Mouse (Mus musculus) midbrain, embryonic 16.5 days (tissue): ENCODE results near the gene Sgms2. TPM values are rescaled to one million over a fixed set of nuclear protein-coding genes. Genes with fewer than 3 reads are reported as not detected.

ENCODE experiments used
- ATAC-seq: fragments of 200-750 bp; cut with Nextera tagmentation; 2 replicates; pipeline ENCODE4 v1.8.0; 2017; ENCODE audit warnings: moderate TSS enrichment
- H3K27ac ChIP-seq: fragments of 300-500 bp; sonication (generic); 2 replicates; pipeline ENCODE4 v1.5.1; 2014; ENCODE audit warnings: mild to moderate bottlenecking, low read length, mixed read lengths
- H3K27me3 ChIP-seq: fragments of 300-500 bp; sonication (generic); 2 replicates; pipeline ENCODE4 v1.6.1; 2014; ENCODE audit warnings: low read depth, low read length, mixed read lengths; ENCODE audit not compliant: control insufficient read depth, insufficient read depth
- H3K36me3 ChIP-seq: fragments of 300-500 bp; sonication (generic); 2 replicates; pipeline ENCODE4 v1.6.1; 2014; ENCODE audit warnings: mild to moderate bottlenecking, low read length, moderate library complexity, mixed read lengths; ENCODE audit not compliant: control insufficient read depth, insufficient read depth
- H3K4me1 ChIP-seq: fragments of 300-500 bp; sonication (generic); 2 replicates; pipeline ENCODE4 v1.6.1; 2014; ENCODE audit warnings: mild to moderate bottlenecking, low read length, mixed read lengths; ENCODE audit not compliant: control insufficient read depth, insufficient read depth
- H3K4me2 ChIP-seq: fragments of 300-500 bp; sonication (generic); 2 replicates; pipeline ENCODE4 v1.6.1; 2014; ENCODE audit warnings: mild to moderate bottlenecking, low read length, mixed read lengths
- H3K4me3 ChIP-seq: fragments of 300-500 bp; sonication (generic); 2 replicates; pipeline ENCODE4 v1.5.1; 2014; ENCODE audit warnings: low read depth, mild to moderate bottlenecking, low read length, moderate library complexity, mixed read lengths
- H3K9ac ChIP-seq: fragments of 300-500 bp; sonication (generic); 2 replicates; pipeline ENCODE4 v1.6.1; 2014; ENCODE audit warnings: low read depth, low read length, mixed read lengths
- H3K9me3 ChIP-seq: fragments of 300-500 bp; sonication (generic); replicated peaks from 2 replicates; pipeline ENCODE4 v1.6.1; 2014; ENCODE audit warnings: mild to moderate bottlenecking, low read length, mixed read lengths; ENCODE audit not compliant: control insufficient read depth, poor library complexity, severe bottlenecking
- WGBS: fragments of 180-500 bp; shearing (Covaris S2); extraction: QIAGEN DNeasy Blood & Tissue Kit; methylation state at CpG from one replicate; pipeline ENCODE4 v1.1.7; 2014; 5-methylcytosine and 5-hydroxymethylcytosine counted together
- polyA plus RNA-seq: library from polyadenylated mRNA; unstranded; fragments of >200 nt; fragmentation: Nextera tagmentation; extraction: Ambion mirVana; gene quantifications from 2 replicates; pipeline ENCODE4 v1.2.1, GENCODE M21; 2015

Sgms2 gene
- polyA plus RNA-seq, 1 experiment from 2014 or later: 1.6 TPM

DNA sequence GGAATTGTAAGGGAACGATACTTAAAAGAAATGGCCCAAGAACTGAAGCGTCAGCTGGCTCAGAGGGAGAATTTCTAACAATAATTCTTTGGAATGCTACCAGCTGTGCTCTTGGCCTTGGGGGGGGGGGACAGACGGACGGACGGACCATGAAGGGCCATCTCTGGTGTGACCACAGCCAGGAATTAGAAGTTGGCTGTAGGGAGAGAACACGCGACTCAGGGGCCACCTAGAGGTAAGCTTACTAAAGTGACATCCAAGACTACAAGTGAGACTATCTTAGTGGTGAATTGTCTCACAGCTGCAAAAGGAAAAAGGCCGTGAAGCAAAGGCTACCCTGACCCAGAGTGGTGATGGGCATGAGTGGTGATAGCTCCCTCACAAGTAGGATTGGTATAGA, 20.4 kb upstream of the Sgms2 start:
- no peak for ATAC-seq
- Histone ChIP-seq H3K27me3 (no peaks in the 10 kb centered on the region), H3K9ac (no peak overlapping the region), H3K9me3 (no peaks in the 10 kb centered on the region), H3K27ac (no peak overlapping the region), H3K4me2 (no peak overlapping the region), H3K4me3 (no peak overlapping the region), H3K36me3 (no peaks in the 10 kb centered on the region), H3K4me1 (no peaks in the 10 kb centered on the region)
- 48% methylated on average over 8 of the region's 8 CpGs for WGBS

DNA sequence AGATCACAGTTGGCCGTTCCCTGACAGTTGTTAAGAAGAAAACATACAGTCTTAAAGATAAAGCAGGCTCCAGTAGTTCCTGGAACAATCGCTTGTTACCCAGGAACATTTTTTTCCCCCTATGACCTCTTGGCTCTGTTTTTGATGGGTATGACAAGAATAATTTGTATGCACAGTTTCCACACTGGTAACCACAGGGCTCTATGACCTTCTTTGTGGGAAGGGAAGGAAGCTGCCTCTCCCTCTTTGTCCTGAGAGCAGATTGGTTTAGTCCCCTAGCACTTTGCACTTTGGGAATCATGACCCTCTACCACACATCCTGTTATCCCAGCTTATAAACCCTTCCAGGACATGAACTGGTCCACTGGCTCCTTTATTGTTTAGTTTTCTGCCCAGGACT, 16.8 kb upstream of the Sgms2 start:
- no peak overlapping the region for H3K4me3 ChIP-seq
- no peaks in the 10 kb centered on the region for H3K9me3 ChIP-seq
- no peak overlapping the region for H3K4me2 ChIP-seq
- H3K4me1 ChIP-seq: no peaks in the 10 kb centered on the region
- H3K27me3 ChIP-seq: no peaks in the 10 kb centered on the region
- ATAC-seq: no peak
- no peak overlapping the region for H3K9ac ChIP-seq
- 75% methylated on average over 2 of the region's 2 CpGs for WGBS
- no peak overlapping the region for H3K27ac ChIP-seq
- H3K36me3 ChIP-seq: no peaks in the 10 kb centered on the region

DNA sequence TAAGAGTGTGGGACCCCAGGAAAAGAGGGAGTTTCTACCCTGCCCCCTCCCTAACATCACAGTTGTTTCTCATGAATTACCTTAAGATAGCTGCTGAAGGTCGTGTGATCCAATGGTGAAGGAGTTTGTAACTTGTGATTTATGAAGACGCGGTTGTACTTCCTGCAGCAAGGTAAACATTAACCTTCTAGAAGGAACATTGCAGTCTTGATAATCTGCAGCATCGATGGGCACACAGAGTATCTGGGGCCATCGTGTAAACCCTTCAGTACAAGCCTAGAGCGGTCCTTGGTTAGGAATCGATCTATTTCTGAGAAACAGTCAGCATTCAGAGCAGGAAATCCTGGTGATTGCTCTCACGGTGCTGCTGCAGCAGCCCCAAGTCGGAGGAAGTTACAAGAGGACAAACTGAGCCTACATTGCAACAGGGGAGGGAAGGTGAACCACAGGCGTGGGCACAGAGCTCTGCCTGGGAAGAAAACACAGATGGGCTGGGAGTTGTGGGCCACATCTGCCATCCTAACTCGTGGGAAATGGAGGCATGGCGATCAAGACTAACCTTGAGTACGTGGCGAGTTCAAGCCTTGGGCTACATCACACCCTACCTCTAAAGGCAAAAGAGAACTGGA, 13.5 kb upstream of the Sgms2 start:
- ATAC-seq: no peak
- Histone ChIP-seq H3K4me1 (no peaks in the 10 kb centered on the region), H3K9me3 (no peaks in the 10 kb centered on the region), H3K4me3 (no peak overlapping the region), H3K27me3 (no peaks in the 10 kb centered on the region), H3K36me3 (no peaks in the 10 kb centered on the region), H3K4me2 (no peak overlapping the region), H3K27ac (no peak overlapping the region), H3K9ac (no peak overlapping the region)
- 89% methylated on average over 14 of the region's 14 CpGs for WGBS

DNA sequence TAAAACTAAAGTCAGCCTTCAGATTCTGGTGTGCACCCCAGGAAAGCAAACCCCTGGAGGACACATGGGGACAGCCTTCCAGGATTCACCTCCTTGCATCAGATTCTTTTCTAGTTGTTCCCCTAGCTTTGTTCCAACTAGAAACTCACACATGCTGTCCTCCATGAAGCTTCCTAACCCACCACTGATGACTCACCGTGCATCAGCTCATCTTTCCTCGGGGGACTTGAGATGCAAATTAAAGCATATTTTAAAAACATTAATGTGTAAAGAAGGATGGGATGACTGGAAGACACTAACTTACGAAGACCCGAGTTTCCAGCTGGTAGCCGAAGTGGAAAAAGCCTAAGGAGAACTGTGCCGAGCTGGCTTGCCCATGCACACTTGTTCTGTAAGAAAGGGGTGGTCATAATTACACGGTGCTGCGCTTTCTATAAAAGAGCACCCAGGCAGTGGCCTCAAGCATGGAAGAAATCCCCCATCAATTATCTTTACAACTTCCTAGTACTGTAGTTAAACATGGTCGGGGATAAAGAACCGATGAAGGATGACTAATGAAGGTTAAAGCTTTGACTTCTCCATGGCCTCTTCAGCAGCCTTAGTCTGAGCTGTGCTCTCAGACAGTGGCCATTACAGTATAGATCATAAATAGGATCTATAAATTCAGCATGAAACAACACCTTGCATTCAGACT, 10.6 kb upstream of the Sgms2 start:
- Histone ChIP-seq H3K36me3 (no peaks in the 10 kb centered on the region), H3K4me3 (no peak overlapping the region), H3K27ac (no peak overlapping the region), H3K9ac (no peak overlapping the region), H3K4me2 (no peak overlapping the region), H3K4me1 (no peaks in the 10 kb centered on the region), H3K9me3 (no peaks in the 10 kb centered on the region), H3K27me3 (no peaks in the 10 kb centered on the region)
- ATAC-seq: no peak
- WGBS: 54% methylated on average over 10 of the region's 10 CpGs

DNA sequence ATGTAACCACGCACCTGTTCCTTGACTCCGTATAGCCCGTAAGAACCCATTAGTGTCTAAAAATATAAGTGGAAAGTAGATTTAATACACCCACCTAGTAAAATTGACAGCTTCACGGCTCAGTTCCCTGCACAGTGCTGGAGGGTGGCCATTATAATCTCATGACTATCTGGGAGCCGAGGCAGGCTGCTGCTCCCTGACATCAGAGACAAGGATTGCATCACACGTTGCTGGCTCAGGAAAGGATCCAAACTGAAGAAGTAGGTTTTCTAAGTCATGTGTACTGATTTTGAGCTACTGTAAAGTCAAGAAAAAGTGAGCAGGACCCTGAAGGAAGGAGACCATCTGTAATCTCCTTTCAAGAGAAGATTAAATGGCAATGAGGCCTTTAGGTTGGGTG, 8.4 kb upstream of the Sgms2 start:
- H3K4me3 ChIP-seq: no peak overlapping the region
- no peaks in the 10 kb centered on the region for H3K4me1 ChIP-seq
- H3K9me3 ChIP-seq: no peaks in the 10 kb centered on the region
- H3K9ac ChIP-seq: no peak overlapping the region
- 85% methylated on average over 6 of the region's 6 CpGs for WGBS
- ATAC-seq: no peak
- H3K4me2 ChIP-seq: no peak overlapping the region
- no peaks in the 10 kb centered on the region for H3K27me3 ChIP-seq
- no peaks in the 10 kb centered on the region for H3K36me3 ChIP-seq
- no peak overlapping the region for H3K27ac ChIP-seq

DNA sequence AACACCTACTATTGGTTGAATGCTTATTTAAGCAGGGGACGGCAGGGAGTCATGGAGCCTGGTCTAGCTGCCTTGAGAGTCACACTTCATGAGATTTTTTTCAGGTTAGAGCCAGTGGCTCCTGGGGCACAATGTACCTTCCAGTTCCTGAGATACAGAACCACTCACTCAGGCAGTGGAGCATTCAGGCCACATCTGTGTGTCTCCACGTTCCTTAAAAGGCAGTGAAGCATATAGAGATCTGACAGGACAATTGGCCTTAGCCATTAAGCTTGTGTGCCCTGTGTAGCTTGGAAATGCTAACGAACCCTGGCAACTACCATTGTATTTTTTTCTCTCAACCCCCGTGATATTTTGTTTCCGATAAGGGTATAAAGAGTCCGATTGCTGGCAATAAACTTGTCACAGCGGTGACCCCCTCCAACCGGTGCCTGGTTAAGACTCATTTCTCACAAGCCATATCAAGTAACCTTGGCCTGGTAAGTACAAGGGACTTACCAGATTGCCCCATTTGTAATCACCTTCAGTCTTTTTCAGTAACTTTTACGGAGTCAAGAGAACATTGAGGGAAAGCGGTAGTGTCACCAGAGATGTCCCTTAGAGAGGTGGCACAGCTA, 5.4 kb upstream of the Sgms2 start:
- Histone ChIP-seq H3K4me2 (no peak overlapping the region), H3K27me3 (no peaks in the 10 kb centered on the region; the same call in 1 of the 2 replicates)

DNA sequence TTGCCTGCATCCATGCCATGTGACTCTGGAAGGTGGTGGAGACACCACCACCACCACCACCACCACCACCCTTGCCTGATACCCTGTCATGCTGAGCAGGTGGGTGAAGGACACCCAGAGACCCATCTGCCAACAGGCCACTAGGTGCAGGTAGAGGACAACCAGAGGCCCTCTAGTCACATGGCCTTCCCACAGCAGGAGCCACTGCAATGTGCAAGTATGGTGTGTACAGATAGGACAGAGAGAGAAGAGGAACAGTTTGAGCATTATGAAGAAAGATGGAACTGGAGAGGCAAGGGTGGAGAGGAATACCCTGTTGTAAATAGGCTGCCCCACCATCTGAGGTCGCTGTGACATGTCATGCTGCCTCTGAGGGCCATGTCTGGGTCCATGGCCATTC, 3.9 kb upstream of the Sgms2 start:
- no peaks in the 10 kb centered on the region for H3K36me3 ChIP-seq
- no peaks in the 10 kb centered on the region for H3K9me3 ChIP-seq
- H3K27ac ChIP-seq: no peak overlapping the region
- H3K4me1 ChIP-seq: no peaks in the 10 kb centered on the region
- no peak overlapping the region for H3K4me3 ChIP-seq
- H3K9ac ChIP-seq: no peak overlapping the region
- H3K4me2 ChIP-seq: no peak overlapping the region
- H3K27me3 ChIP-seq: no peaks in the 10 kb centered on the region; the same call in 1 of the 2 replicates
- ATAC-seq: no peak
- 81% methylated on average over 1 of the region's 1 CpGs for WGBS

More for the DNA sequence above, 5.4 kb upstream of the Sgms2 start:
- Histone ChIP-seq H3K9ac (no peak overlapping the region), H3K36me3 (no peaks in the 10 kb centered on the region), H3K4me3 (no peak overlapping the region), H3K4me1 (no peaks in the 10 kb centered on the region), H3K27ac (no peak overlapping the region), H3K9me3 (no peaks in the 10 kb centered on the region)
- 50% methylated on average over 10 of the region's 10 CpGs for WGBS
- ATAC-seq: no peak

DNA sequence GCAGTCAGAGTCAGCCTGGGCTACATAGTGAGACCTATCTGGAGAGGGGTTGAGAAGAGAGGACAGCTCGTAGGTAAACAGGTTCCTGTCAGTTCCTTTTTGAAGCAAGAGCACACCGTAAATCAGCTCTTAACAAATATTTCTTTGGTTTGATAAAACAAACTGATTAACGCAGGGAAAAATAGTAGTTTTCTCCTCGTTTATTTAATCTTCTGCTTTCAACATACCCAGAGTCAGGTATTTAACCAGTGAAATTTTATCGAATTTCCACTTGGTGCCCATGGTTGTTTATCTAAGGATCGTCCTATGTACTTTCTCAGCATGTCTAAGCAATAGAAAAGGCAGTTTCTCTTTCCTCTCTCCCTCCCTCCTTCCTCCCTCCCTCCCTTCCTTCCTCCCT, 2.0 kb upstream of the Sgms2 start:
- Histone ChIP-seq H3K4me3 (no peak overlapping the region), H3K4me2 (no peak overlapping the region), H3K36me3 (no peaks in the 10 kb centered on the region), H3K27me3 (peaks cover 6% of the 10 kb centered on the region), H3K4me1 (0 out of 2 replicates have a peak, but pooled peaks cover 4% of the 10 kb centered on the region), H3K27ac (no peak overlapping the region), H3K9ac (no peak overlapping the region), H3K9me3 (no peaks in the 10 kb centered on the region)
- ATAC-seq: no peak
- 77% methylated on average over 6 of the region's 6 CpGs for WGBS

DNA sequence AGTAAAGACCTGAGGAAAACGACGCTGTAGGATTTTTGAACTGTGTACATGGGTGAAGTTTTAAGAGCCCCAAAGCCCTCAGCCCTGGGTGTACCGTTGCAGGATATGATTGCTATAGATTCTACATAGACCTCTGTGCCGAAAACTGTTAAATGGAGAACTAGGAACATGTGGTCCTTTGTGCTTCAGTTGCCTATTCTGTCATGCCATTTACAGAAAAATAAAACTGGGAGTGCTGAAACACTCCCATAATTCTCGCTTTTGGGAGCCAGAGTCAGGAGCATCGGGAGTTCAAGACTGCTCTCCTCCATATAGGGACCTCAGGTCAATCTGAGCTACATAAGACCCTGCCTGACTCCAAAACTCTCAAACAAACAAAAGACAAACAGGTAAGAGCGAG, 769 bp upstream of the Sgms2 start:
- ATAC-seq: no peak
- Histone ChIP-seq H3K27me3 (peaks cover 6% of the 10 kb centered on the region), H3K4me1 (0 out of 2 replicates have a peak, but pooled peaks cover 4% of the 10 kb centered on the region), H3K4me3 (no peak overlapping the region), H3K4me2 (no peak overlapping the region), H3K36me3 (no peaks in the 10 kb centered on the region), H3K9me3 (no peaks in the 10 kb centered on the region), H3K9ac (no peak overlapping the region), H3K27ac (no peak overlapping the region)
- whole genome bisulfite sequencing: 94% methylated on average over 7 of the region's 7 CpGs
